Mouse (Mus musculus) stomach, embryonic 15.5 days (tissue): Measurements from ENCODE around the gene Pik3cd. TPM values are rescaled to one million over a fixed set of nuclear protein-coding genes. Genes with fewer than 3 reads are reported as not detected.

Experiments used
- ATAC-seq: fragments of 200-750 bp; cut with Nextera tagmentation; 2 replicates; pipeline ENCODE4 v1.8.0; 2017; ENCODE audit warnings: low read depth, moderate number of reproducible peaks, moderate TSS enrichment; ENCODE audit not compliant: insufficient read depth, low FRiP score
- H3K27ac ChIP-seq: fragments of 300-500 bp; sonication (generic); 2 replicates; pipeline ENCODE4 v1.5.1; 2015; ENCODE audit warnings: mild to moderate bottlenecking, inconsistent platforms
- H3K27me3 ChIP-seq: fragments of 300-500 bp; sonication (generic); replicated peaks from 2 replicates; pipeline ENCODE4 v1.6.1; 2015; ENCODE audit warnings: inconsistent platforms
- H3K36me3 ChIP-seq: fragments of 300-500 bp; sonication (generic); 2 replicates; pipeline ENCODE4 v1.6.1; 2015; ENCODE audit warnings: inconsistent platforms
- H3K4me1 ChIP-seq: fragments of 300-500 bp; sonication (generic); 2 replicates; pipeline ENCODE4 v1.6.1; 2015; ENCODE audit warnings: inconsistent platforms
- H3K4me2 ChIP-seq: fragments of 300-500 bp; sonication (generic); 2 replicates; pipeline ENCODE4 v1.6.1; 2015; ENCODE audit warnings: mild to moderate bottlenecking, inconsistent platforms
- H3K4me3 ChIP-seq: fragments of 300-500 bp; sonication (generic); replicated peaks from 2 replicates; pipeline ENCODE4 v1.5.1; 2015; ENCODE audit warnings: inconsistent platforms
- H3K9ac ChIP-seq: fragments of 300-500 bp; sonication (generic); 2 replicates; pipeline ENCODE4 v1.6.1; 2015; ENCODE audit warnings: inconsistent platforms
- H3K9me3 ChIP-seq: fragments of 300-500 bp; sonication (generic); 2 replicates; pipeline ENCODE4 v1.6.1; 2016; ENCODE audit warnings: inconsistent platforms
- WGBS: fragments of 180-500 bp; shearing (Covaris S2); methylation state at CpG from one replicate; pipeline ENCODE4 v1.1.7; 2015; 5-methylcytosine and 5-hydroxymethylcytosine counted together
- polyA plus RNA-seq: library from polyadenylated mRNA; unstranded; fragments of >200 nt; fragmentation: Nextera tagmentation; extraction: Ambion mirVana; gene quantifications from 2 replicates; pipeline ENCODE4 v1.2.1, GENCODE M21; 2015

Gene Pik3cd
- polyA plus RNA-seq, 1 experiment from 2014 or later = 5.1 TPM

DNA sequence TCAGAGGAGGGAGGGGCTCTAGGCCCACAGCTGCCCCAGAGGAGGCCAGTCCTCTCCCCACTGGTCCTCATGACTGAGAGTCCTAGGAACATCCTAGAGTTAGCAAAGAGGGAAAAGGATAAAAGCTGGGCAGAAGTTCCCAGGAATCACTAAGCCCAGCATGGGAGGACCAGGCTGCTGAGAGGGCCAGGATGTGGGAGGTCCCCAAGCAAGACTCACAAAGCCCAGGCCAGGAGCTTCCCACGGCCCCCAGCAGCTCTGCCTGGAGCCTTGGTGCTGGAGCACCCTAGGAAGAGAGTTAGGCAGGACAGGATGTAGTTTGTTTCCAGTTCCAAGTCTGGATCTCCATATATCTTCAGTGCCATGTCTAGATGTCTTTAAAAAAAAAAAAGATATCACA lies 24.4 kb downstream of the Pik3cd start:
- Histone ChIP-seq H3K27me3 (peaks cover 13% of the 10 kb centered on the region), H3K27ac (no peak overlapping the region), H3K4me3 (no peak overlapping the region), H3K4me1 (peaks cover 9% of the 10 kb centered on the region; the same call in 1 of the 2 replicates), H3K9ac (no peak overlapping the region), H3K4me2 (no peak overlapping the region), H3K9me3 (no peaks in the 10 kb centered on the region), H3K36me3 (no peaks in the 10 kb centered on the region)
- 70% methylated on average over 1 of the region's 1 CpGs for WGBS
- no peak for ATAC-seq

DNA sequence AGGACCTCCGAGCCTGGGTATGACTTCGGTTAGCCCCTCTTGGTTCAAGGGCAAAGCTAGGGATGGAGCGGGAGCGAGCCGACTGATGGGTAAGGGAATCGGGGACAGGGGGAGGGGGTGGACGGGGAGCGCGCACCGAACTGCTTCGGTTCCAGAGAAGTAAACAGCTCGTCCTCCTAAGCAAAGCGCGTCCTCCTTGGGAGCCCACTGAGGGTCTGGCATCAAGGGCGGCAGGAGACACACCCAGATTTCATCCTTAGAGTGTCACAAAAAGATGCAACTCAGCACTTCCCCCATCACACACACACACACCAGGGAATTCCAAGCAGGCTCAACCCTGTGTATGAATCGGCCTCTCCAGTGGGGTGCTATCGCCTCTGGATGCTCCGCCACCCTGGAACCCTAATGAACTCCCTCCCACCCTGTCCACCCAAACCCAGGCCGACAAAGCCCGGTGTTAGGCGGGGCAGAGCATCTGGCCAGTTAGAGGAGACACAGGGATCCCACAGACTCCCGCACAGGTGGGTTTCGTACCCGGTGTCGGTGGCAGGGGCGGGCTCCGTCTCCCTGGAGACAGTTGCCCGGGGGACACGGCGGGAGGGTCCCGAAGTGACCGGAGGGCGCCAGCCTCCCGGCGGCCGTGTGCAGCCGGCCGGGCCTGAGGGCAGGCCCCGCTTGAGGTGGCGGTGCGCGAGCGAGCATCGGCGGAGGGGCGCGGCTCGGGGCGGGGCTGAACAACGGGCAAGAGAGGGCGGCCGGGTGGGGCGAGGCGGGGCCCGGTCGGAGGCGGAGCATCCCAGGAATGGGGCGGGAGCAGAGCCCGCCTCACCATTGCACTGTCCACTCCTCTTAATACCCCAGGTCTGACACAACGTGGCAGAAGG lies 26.8 kb downstream of the Pik3cd start:
- ATAC-seq = peak; percentile 89
- WGBS = 5% methylated on average over 59 of the region's 60 CpGs
- Histone ChIP-seq H3K4me2 (peak overlapping the region; percentile 96), H3K4me3 (peak overlapping the region; percentile 55), H3K9ac (0 out of 2 replicates have a peak overlapping the region, but pooled peaks have one; percentile 17), H3K27ac (no peak overlapping the region), H3K36me3 (no peaks in the 10 kb centered on the region), H3K27me3 (peaks cover 13% of the 10 kb centered on the region), H3K9me3 (no peaks in the 10 kb centered on the region), H3K4me1 (peaks cover 9% of the 10 kb centered on the region; the same call in 1 of the 2 replicates)

DNA sequence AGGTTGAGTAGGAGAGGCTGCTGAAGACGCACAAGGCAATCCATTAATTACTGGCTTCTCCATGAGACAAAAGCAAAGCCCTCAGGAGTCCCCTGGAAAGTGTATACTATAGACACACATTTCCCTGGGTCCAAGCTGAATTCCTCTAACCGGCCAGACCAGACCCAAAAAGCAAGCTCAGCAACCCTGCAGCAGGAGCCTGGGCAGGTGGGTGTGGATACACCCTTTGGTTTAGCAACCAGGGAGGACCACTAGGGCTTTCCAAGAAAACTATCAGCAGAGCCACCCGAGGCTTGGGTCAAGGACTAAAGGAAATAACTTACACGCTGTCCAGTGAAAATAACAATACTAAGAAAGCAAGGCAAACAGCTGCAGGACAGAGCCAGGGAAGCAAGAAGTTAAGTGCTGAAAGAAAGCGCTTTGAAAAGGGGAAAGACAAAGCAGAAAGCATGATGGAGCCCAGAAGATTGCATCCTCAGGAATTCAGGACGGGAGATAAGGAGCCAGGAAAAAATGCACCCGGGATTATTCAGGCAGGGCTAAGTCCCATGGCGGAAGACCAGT lies 27.5 kb downstream of the Pik3cd start:
- no peaks in the 10 kb centered on the region for H3K36me3 ChIP-seq
- peaks cover 13% of the 10 kb centered on the region for H3K27me3 ChIP-seq
- no peak overlapping the region for H3K9ac ChIP-seq
- peaks cover 9% of the 10 kb centered on the region; the same call in 1 of the 2 replicates for H3K4me1 ChIP-seq
- no peaks in the 10 kb centered on the region for H3K9me3 ChIP-seq
- no peak for ATAC-seq
- H3K4me3 ChIP-seq = peak overlapping the region; percentile 55
- WGBS = 13% methylated on average over 8 of the region's 8 CpGs
- peak overlapping the region; percentile 96 for H3K4me2 ChIP-seq
- no peak overlapping the region for H3K27ac ChIP-seq

DNA sequence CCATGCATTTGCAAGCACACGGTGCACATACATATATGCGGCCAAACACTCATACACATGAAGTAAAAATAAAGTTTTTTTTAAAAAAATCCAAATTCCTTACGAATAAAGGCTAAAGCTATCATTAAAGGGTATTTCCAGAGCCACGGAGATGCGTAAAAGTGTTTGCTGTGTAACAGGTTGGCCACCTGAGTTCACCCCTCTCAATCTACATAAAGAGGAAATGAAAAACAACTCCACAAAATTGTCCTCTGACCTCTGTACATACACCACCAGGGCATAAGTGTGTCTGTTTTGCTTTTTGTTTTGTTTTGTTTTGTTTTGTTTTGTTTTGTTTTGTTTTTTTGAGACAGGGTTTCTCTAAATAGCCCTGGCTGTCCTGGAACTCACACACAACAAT lies 29.6 kb downstream of the Pik3cd start:
- H3K4me2 ChIP-seq = no peak overlapping the region
- H3K4me3 ChIP-seq = no peak overlapping the region
- 94% methylated on average over 5 of the region's 5 CpGs for WGBS
- H3K27ac ChIP-seq = no peak overlapping the region
- H3K36me3 ChIP-seq = no peaks in the 10 kb centered on the region
- H3K27me3 ChIP-seq = peaks cover 13% of the 10 kb centered on the region
- no peak overlapping the region for H3K9ac ChIP-seq
- H3K9me3 ChIP-seq = no peaks in the 10 kb centered on the region
- H3K4me1 ChIP-seq = peaks cover 9% of the 10 kb centered on the region; the same call in 1 of the 2 replicates
- no peak for ATAC-seq

DNA sequence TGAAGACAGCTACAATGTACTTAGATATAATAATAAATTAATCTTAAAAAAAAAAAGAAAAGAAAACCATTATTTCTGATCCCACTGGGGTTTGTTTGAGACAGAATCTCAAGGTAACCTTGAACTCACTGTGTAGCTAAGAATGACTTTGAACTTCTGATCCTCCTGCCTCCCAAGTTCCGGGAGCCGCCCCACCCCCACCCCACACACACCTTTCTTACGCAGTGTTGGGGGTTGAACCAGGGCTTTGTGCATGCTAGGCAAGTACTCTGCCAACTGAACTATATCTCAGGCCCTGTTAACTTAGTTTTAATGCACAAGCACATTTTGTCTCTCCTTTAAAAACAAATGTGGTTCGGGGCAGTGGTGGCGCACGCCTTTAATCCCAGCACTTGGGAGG lies 31.2 kb downstream of the Pik3cd start:
- no peak for ATAC-seq
- Histone ChIP-seq H3K9me3 (no peaks in the 10 kb centered on the region), H3K4me3 (no peak overlapping the region), H3K4me2 (no peak overlapping the region), H3K27me3 (peaks cover 13% of the 10 kb centered on the region), H3K9ac (no peak overlapping the region), H3K4me1 (peaks cover 9% of the 10 kb centered on the region; the same call in 1 of the 2 replicates), H3K36me3 (no peaks in the 10 kb centered on the region), H3K27ac (no peak overlapping the region)
- WGBS = 93% methylated on average over 6 of the region's 6 CpGs

DNA sequence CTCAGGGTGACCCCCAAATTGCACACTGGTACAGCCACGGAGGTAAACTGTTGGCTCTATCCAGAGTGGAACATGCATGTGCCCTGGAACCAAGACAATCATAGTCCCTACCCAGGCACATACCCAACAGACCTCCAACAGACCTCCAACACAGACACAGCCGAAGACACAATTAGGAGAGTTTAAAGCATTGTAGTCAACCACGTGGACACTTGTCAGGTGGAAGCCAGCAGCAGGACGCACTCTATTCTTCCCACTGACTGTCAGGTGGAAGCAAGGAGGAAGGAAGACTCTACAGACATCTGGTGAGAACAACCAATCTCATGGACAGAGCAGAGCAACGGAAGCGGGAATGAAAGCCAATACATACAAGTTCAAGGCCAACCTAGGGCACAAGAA lies 36.7 kb downstream of the Pik3cd start:
- H3K4me1 ChIP-seq = no peaks in the 10 kb centered on the region
- no peak overlapping the region for H3K4me3 ChIP-seq
- H3K4me2 ChIP-seq = no peak overlapping the region
- no peaks in the 10 kb centered on the region for H3K27me3 ChIP-seq
- no peaks in the 10 kb centered on the region for H3K36me3 ChIP-seq
- H3K9me3 ChIP-seq = no peaks in the 10 kb centered on the region
- no peak for ATAC-seq
- H3K9ac ChIP-seq = no peak overlapping the region
- no peak overlapping the region for H3K27ac ChIP-seq
- 87% methylated on average over 6 of the region's 6 CpGs for WGBS

DNA sequence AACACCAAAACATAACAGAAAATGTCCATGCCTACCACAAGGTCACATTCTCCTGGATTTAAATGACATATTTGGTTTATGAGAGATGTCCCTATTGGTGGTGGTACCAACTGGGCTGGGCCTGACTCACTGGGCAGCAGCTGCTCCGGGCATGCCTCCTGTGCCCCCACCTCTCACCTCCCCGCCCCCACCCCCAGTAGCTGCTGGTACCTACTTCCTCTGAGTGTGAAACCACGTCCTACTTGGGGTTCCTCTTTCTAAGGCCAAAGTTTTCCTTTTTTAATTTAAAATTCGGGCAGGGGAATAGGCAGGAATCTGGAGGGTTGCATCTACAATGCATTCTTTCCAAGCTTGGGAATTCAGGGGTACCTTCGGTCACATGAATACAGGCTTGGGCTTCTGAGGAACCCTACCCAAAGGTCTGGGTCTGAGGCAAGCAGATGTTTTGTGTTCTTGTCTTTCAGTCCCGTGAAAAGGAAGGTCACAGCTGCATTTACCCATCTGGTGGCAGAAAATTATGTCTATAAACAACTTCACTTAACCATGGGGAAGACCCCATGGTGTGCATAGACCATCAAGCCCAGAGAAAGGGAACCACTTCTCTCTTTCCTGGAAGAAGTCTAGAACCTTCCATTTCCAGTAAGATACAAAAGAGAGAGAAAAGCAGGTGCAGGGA lies 37.2 kb downstream of the Pik3cd start:
- WGBS = 71% methylated on average over 6 of the region's 6 CpGs
- Histone ChIP-seq H3K27me3 (no peaks in the 10 kb centered on the region), H3K4me2 (no peak overlapping the region), H3K36me3 (no peaks in the 10 kb centered on the region), H3K4me1 (no peaks in the 10 kb centered on the region), H3K27ac (no peak overlapping the region), H3K9me3 (no peaks in the 10 kb centered on the region), H3K9ac (no peak overlapping the region), H3K4me3 (no peak overlapping the region)
- ATAC-seq = no peak

DNA sequence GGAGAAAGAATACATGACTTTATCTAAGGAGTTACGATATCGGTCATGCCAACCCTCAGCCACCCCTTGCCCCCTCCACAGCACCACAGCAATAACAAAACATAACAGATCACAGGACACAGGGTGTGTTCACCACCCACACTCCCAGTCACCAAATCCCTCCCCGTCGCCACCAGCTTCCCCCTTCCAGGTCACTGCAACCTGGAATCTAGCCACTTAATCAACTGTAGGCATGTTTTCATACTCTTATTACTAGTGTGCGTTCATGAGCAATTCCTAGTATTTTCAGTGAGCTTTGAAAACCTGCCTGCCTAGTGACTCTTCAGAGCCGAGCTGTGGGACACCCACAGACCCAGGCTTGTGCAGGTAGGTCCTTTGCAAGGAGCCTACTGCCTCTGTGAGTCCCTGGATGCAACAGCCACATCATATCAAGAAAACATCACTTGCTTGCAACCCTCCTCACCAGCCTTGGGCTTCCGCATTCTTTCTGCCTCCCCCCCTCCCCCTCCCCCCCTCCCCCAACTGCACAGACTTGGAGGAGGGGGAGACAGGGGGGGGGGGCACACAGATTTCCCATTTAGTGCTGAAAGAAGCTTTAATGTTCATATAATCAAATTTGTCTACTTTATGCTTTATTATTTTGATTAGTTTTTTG lies 38.4 kb downstream of the Pik3cd start:
- H3K36me3 ChIP-seq = no peaks in the 10 kb centered on the region
- H3K4me3 ChIP-seq = no peak overlapping the region
- WGBS = 69% methylated on average over 7 of the region's 7 CpGs
- no peaks in the 10 kb centered on the region for H3K9me3 ChIP-seq
- H3K4me2 ChIP-seq = no peak overlapping the region
- H3K27me3 ChIP-seq = no peaks in the 10 kb centered on the region
- ATAC-seq = no peak
- no peak overlapping the region for H3K27ac ChIP-seq
- H3K4me1 ChIP-seq = no peaks in the 10 kb centered on the region
- H3K9ac ChIP-seq = no peak overlapping the region

DNA sequence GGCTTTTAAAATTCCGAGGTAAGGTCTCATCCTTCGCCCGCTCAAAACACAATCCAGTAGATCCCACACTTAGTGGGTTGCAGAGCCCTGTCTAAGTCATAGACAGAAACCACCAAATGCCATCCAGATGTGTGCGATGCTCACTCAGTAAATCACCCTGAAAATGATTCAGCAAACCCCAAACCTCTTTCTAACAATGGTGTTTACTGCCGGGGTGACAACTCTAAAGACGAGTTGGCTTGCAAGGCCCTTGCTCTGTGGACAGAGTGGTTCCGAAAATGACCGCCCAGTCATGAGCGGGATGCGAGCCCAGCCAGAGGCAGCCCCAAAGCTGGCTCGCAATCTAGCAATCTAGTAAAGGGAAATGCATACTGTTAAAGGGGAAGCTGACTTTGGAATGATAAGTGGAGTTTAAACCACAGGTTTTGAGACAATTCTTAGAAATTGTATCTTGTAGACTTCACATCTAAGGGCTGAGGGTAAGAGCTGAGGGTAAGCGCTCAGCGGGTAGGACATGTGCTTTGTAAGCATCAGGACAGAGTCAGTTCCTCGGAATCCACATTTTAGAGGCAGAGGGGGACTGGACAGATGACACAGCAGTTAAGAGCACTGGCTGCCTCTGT lies 40.3 kb downstream of the Pik3cd start:
- no peaks in the 10 kb centered on the region for H3K4me1 ChIP-seq
- 84% methylated on average over 14 of the region's 14 CpGs for WGBS
- H3K27me3 ChIP-seq = no peaks in the 10 kb centered on the region
- no peaks in the 10 kb centered on the region for H3K9me3 ChIP-seq
- H3K9ac ChIP-seq = no peak overlapping the region
- no peak overlapping the region for H3K4me2 ChIP-seq
- no peaks in the 10 kb centered on the region for H3K36me3 ChIP-seq
- no peak for ATAC-seq
- no peak overlapping the region for H3K27ac ChIP-seq
- H3K4me3 ChIP-seq = no peak overlapping the region

DNA sequence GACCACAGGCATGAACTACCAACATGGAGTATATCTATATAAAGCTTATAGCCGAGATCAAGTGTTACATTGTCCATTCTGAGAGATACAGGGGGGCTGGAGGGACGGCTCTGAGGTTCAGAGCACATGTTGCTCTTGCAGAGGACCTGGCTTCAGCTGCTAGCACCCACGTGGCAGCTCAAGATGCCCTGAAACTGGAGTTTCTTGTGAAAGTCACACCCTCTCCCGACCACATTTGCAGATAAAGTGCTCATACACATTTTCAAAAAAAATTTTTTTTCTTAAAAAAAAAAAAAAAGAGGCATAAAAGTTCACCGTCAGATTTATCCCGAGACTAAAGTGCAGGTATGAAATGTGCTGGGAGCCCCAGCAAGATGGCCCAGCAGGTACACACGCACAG lies 41.8 kb downstream of the Pik3cd start:
- Histone ChIP-seq H3K4me1 (no peaks in the 10 kb centered on the region), H3K9me3 (no peaks in the 10 kb centered on the region), H3K4me2 (no peak overlapping the region), H3K9ac (no peak overlapping the region), H3K4me3 (no peak overlapping the region), H3K36me3 (no peaks in the 10 kb centered on the region), H3K27me3 (no peaks in the 10 kb centered on the region), H3K27ac (no peak overlapping the region)
- no peak for ATAC-seq
- WGBS = 78% methylated on average over 7 of the region's 7 CpGs

DNA sequence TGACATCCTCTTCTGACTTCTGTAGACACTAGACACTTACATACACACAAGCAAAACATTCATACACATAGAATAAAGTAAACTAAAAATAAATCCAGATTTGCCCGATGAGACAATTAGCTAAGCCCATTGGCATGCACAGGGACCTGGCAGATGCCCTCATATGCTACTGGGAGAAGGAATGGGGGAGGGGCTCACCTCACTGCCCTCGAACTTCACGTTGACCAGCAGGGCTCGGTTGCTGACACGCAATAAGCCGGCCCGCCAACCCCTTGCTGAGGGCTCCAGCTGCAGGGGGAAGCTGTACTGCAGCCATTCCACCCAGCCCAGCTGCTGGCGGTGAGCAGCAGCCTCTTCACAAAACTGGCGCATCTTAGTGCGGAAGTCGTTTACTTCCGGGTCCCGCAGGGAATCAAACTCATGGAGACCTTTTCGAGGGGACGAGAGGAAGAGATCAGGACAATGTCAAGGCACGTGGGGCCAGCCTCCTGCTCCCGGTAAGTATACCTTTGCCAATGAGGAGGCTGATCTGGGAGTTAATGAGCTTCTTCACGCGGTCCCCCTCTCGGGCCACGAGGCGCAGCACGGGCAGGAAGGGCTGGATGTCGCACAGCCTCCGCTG lies 42.8 kb downstream of the Pik3cd start:
- Histone ChIP-seq H3K36me3 (no peaks in the 10 kb centered on the region), H3K4me1 (no peaks in the 10 kb centered on the region), H3K4me3 (no peak overlapping the region), H3K9me3 (no peaks in the 10 kb centered on the region), H3K4me2 (no peak overlapping the region), H3K27ac (no peak overlapping the region), H3K9ac (no peak overlapping the region), H3K27me3 (no peaks in the 10 kb centered on the region)
- 70% methylated on average over 25 of the region's 25 CpGs for WGBS
- ATAC-seq = no peak
